Comparison of ENCODE assay signal across 21 mouse cellular contexts in the genomic region with DNA sequence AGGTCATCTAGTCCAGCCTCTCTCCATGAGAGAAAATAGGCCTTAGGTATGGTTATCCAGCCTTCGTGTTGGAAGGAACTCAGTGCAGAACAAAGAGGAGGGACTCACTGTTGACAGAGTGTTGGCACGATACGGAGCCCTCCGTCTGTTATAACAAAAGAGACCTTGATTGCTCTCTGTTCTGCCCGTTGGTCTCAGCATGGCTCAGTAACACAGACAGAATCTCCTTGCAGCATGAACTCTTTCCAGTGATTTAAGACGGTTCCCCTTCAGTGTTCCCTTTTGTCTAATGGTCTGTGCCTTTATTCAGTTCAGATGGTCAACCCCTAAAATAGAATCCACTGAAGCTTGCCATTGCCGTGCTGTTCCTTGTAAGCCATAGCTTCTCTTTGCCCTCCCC. TPM values are rescaled to one million over a fixed set of nuclear protein-coding genes. Genes with fewer than 3 reads are reported as not detected.
A peak's percentile ranks its signal among the peaks of the same experiment; 100 is the strongest.
DNase-seq lines count a peak whose midpoint lies in the region; ATAC-seq and TF ChIP-seq lines count a peak whose summit lies in the region.
"Had no signal": no experiment of that assay in that cellular context is flagged by ENCODE, and none has a peak within 500 bp of the region (broad histone marks: within the 10 kb centered on the region; RNA-seq: fewer than 3 reads in every experiment).

No protein-coding gene starts in this region.

- H3K4me3 ChIP-seq in hindbrain, embryonic 16.5 days (ENCODE audit: low read length), result no peak overlapping the region
- no peak overlapping the region for H3K4me3 ChIP-seq in hindbrain, embryonic 11.5 days (ENCODE audit: low read depth, low read length)
- no peak overlapping the region for H3K4me3 ChIP-seq in lung, adult 2 months (replicated peaks; ENCODE audit: extremely low read depth, low read depth, low read length)
- H3K4me3 ChIP-seq: hindbrain, embryonic 13.5 days; intestine, embryonic 15.5 days; kidney, embryonic 15.5 days; limb, embryonic 15.5 days; liver, embryonic 15.5 days had no signal

- no peaks in the 10 kb centered on the region for H3K9me3 ChIP-seq in hindbrain, embryonic 16.5 days (ENCODE audit: control insufficient read depth, low read length)
- H3K9me3 ChIP-seq in hindbrain, embryonic 11.5 days (ENCODE audit: control insufficient read depth, low read length), result no peaks in the 10 kb centered on the region
- H3K9me3 ChIP-seq: hindbrain, embryonic 13.5 days; intestine, embryonic 15.5 days; kidney, embryonic 15.5 days; limb, embryonic 15.5 days; liver, embryonic 15.5 days had no signal

- peak; percentile 52; the same call in 1 of the 2 replicates for ATAC-seq in hindbrain, embryonic 16.5 days
- ATAC-seq in hindbrain, embryonic 11.5 days (ENCODE audit: low FRiP score), result no peak
- ATAC-seq: intestine, embryonic 15.5 days; Patski had no signal

- H3K36me3 ChIP-seq in hindbrain, embryonic 16.5 days (ENCODE audit: control insufficient read depth, insufficient read depth, low read length), result no peaks in the 10 kb centered on the region
- no peaks in the 10 kb centered on the region for H3K36me3 ChIP-seq in hindbrain, embryonic 11.5 days (ENCODE audit: control insufficient read depth, insufficient read depth, low read length)
- H3K36me3 ChIP-seq: hindbrain, embryonic 13.5 days; intestine, embryonic 15.5 days; kidney, embryonic 15.5 days; limb, embryonic 15.5 days; liver, embryonic 15.5 days had no signal

- no peak for TF ChIP-seq CTCF in lung, adult 2 months (IDR thresholded peaks at IDR 0.05; ENCODE audit: insufficient read depth, low read length)

- 28% methylated on average over 7 of the region's 7 CpGs for WGBS in hindbrain, embryonic 16.5 days
- 66% methylated on average over 7 of the region's 7 CpGs for WGBS in hindbrain, embryonic 11.5 days
- WGBS in lung, adult 2 months, result 42% methylated on average over 7 of the region's 7 CpGs

- no peak overlapping the region for H3K9ac ChIP-seq in hindbrain, embryonic 16.5 days (ENCODE audit: low read depth, low read length)
- no peak overlapping the region for H3K9ac ChIP-seq in hindbrain, embryonic 11.5 days (ENCODE audit: low read depth, low read length)
- H3K9ac ChIP-seq: hindbrain, embryonic 13.5 days; intestine, embryonic 15.5 days; kidney, embryonic 15.5 days; limb, embryonic 15.5 days; liver, embryonic 15.5 days had no signal

- no peaks in the 10 kb centered on the region for H3K27me3 ChIP-seq in hindbrain, embryonic 16.5 days (replicated peaks; ENCODE audit: control insufficient read depth, insufficient read depth, low read length)
- no peaks in the 10 kb centered on the region for H3K27me3 ChIP-seq in hindbrain, embryonic 11.5 days (ENCODE audit: control insufficient read depth, insufficient read depth, low read length)
- H3K27me3 ChIP-seq: hindbrain, embryonic 13.5 days; intestine, embryonic 15.5 days; kidney, embryonic 15.5 days; limb, embryonic 15.5 days; liver, embryonic 15.5 days; Patski had no signal

- H3K4me2 ChIP-seq in hindbrain, embryonic 16.5 days (ENCODE audit: low read length), result no peak overlapping the region
- H3K4me2 ChIP-seq in hindbrain, embryonic 11.5 days (replicated peaks; ENCODE audit: low read depth, low read length), result no peak overlapping the region
- H3K4me2 ChIP-seq: hindbrain, embryonic 13.5 days; intestine, embryonic 15.5 days; kidney, embryonic 15.5 days; limb, embryonic 15.5 days; liver, embryonic 15.5 days had no signal

- no peaks in the 10 kb centered on the region for H3K4me1 ChIP-seq in hindbrain, embryonic 16.5 days (ENCODE audit: control insufficient read depth, insufficient read depth, low read depth, low read length)
- H3K4me1 ChIP-seq in hindbrain, embryonic 11.5 days (replicated peaks; ENCODE audit: control insufficient read depth, insufficient read depth, low read length), result no peaks in the 10 kb centered on the region
- peaks cover 12% of the 10 kb centered on the region for H3K4me1 ChIP-seq in lung, adult 2 months (ENCODE audit: control insufficient read depth, insufficient read depth, low read length)
- H3K4me1 ChIP-seq: hindbrain, embryonic 13.5 days; intestine, embryonic 15.5 days; limb, embryonic 15.5 days; liver, embryonic 15.5 days had no signal

- TF ChIP-seq POLR2A in lung, adult 2 months (IDR thresholded peaks at IDR 0.05; ENCODE audit: borderline replicate concordance, extremely low read depth, low read depth, low read length), result no peak

- H3K27ac ChIP-seq in hindbrain, embryonic 16.5 days (ENCODE audit: low read depth, low read length), result no peak overlapping the region
- H3K27ac ChIP-seq in hindbrain, embryonic 11.5 days (ENCODE audit: low read depth, low read length), result no peak overlapping the region
- H3K27ac ChIP-seq: hindbrain, embryonic 13.5 days; intestine, embryonic 15.5 days; kidney, embryonic 15.5 days; limb, embryonic 15.5 days; liver, embryonic 15.5 days had no signal

- DNase-seq in cerebellum, adult 11 months, result peak; percentile 21
- no peak for DNase-seq in cerebellum, postnatal 4 days (ENCODE audit: low spot score in 2 of 2)
- no peak for DNase-seq in hindbrain, embryonic 11.5 days (ENCODE audit: low spot score)
- DNase-seq in lung, postnatal 25 days (ENCODE audit: low spot score), result peak; percentile 49
- DNase-seq in lung, adult 2 months, result no peak
- DNase-seq in cerebellum, postnatal 14 days, result peak; percentile 38 to 48
- DNase-seq in right cerebral cortex, postnatal 14 days, result no peak
- DNase-seq: adrenal gland, adult 8-10 months; gastrocnemius, postnatal 36 days; layer of hippocampus, postnatal 36 days; lung, postnatal 14 days; spleen, adult 18-20 months; thymus, postnatal 36 days had no signal

RNA-seq across cellular contexts. Expression of a gene that starts 41.5 kb away (rescaled TPM):
- polyA plus RNA-seq in hindbrain, embryonic 16.5 days (2015; fragmentation: Nextera tagmentation; extraction: Ambion mirVana), result 0.36 and 0.45 TPM in 2 replicates
- polyA plus RNA-seq in hindbrain, embryonic 11.5 days (2014; fragmentation: Nextera tagmentation; extraction: Ambion mirVana), result 0.25 TPM in 1 of 2 replicates, not detected in the other
- 0.30 and 0.37 TPM in 2 replicates for polyA plus RNA-seq in lung, adult 2 months (2012; rRNA removed)
- polyA plus RNA-seq: cerebellum, adult 2 months; liver, embryonic 15.5 days; Patski had no signal

Comparison
In these comparisons a context has a peak if more than half of its experiments do, and no peak if none do; other contexts are left out.
1. DNase-seq: peak in cerebellum, adult 11 months (single experiment), lung, postnatal 25 days (single experiment) and cerebellum, postnatal 14 days (2 of 2); none in cerebellum, postnatal 4 days (0 of 2), hindbrain, embryonic 11.5 days (single experiment), lung, adult 2 months (single experiment) and right cerebral cortex, postnatal 14 days (single experiment).